Mouse (Mus musculus) adrenal gland, postnatal 25 days (tissue): Measurements from ENCODE around the gene Cul3. TPM values are rescaled to one million over a fixed set of nuclear protein-coding genes. Genes with fewer than 3 reads are reported as not detected.
A peak's percentile ranks its signal among the peaks of the same experiment; 100 is the strongest.
"Not testable (repeated sequence)": the region's sequence is repeated elsewhere in the genome, so short reads cannot be mapped to it uniquely, and the experiment has no call there.

Source experiments
- DNase-seq: peaks from one replicate; pipeline ENCODE4 v3.0.0; 2021; ENCODE audit warnings: mixed read lengths
- long read RNA-seq: library from polyadenylated mRNA; stranded (forward); transcript quantifications from one replicate; pipeline ENCODE4 v2.0.0, GENCODE M21; 2021
- total RNA-seq: library from RNA; stranded (reverse); gene quantifications from 2 replicates; pipeline ENCODE4 v1.2.3, GENCODE M21; 2021

Cul3 gene
- 110 and 135 TPM in 2 replicates for total RNA-seq
- long read RNA-seq, full-length matches to known transcripts: 136 of 167 reads
- long read RNA-seq, partial matches to known transcripts: 9 of 167 reads
- long read RNA-seq, other reads (novel, unspliced or antisense): 22 of 167 reads

GRCm38 (mm10) chr1:80340436-80341376, at the start of gene Cul3:
TSS of gene Cul3 (minus strand) at chr1:80340480.
- DNase-seq: peak; percentile 94

- DNase-seq: no peak
Observed at GRCm38 (mm10) chr1:80389518-80389917, 49.2 kb upstream of the Cul3 start.

GRCm38 (mm10) chr1:80383613-80384589, 43.6 kb upstream of the Cul3 start:
- no peak for DNase-seq

GRCm38 (mm10) chr1:80382928-80383327, 42.6 kb upstream of the Cul3 start:
- no peak for DNase-seq

GRCm38 (mm10) chr1:80381302-80381701, 41.0 kb upstream of the Cul3 start:
- no peak for DNase-seq

- no peak for DNase-seq
Observed at GRCm38 (mm10) chr1:80372010-80372409, 31.7 kb upstream of the Cul3 start.

- no peak for DNase-seq
Observed at GRCm38 (mm10) chr1:80371189-80371889, 31.1 kb upstream of the Cul3 start.

GRCm38 (mm10) chr1:80363486-80363885, 23.2 kb upstream of the Cul3 start:
- DNase-seq: no peak

GRCm38 (mm10) chr1:80362946-80363345, 22.7 kb upstream of the Cul3 start:
- no peak for DNase-seq

GRCm38 (mm10) chr1:80362400-80362799, 22.1 kb upstream of the Cul3 start:
- no peak for DNase-seq

- not testable (repeated sequence) for DNase-seq
Observed at GRCm38 (mm10) chr1:80361771-80362170, 21.5 kb upstream of the Cul3 start.

- no peak for DNase-seq
Observed at GRCm38 (mm10) chr1:80360038-80360608, 19.8 kb upstream of the Cul3 start.

GRCm38 (mm10) chr1:80340061-80340435, 232 bp downstream of the Cul3 start:
- DNase-seq: peak; percentile 70

- no peak for DNase-seq
Observed at GRCm38 (mm10) chr1:80339425-80340021, 757 bp downstream of the Cul3 start.

- no peak for DNase-seq
Observed at GRCm38 (mm10) chr1:80338398-80338797, 1.9 kb downstream of the Cul3 start.

- DNase-seq: no peak
Observed at GRCm38 (mm10) chr1:80335726-80336368, 4.4 kb downstream of the Cul3 start.

- DNase-seq: no peak
Observed at GRCm38 (mm10) chr1:80335118-80335517, 5.2 kb downstream of the Cul3 start.

GRCm38 (mm10) chr1:80330970-80331369, 9.3 kb downstream of the Cul3 start:
- DNase-seq: no peak

GRCm38 (mm10) chr1:80325761-80326160, 14.5 kb downstream of the Cul3 start:
- no peak for DNase-seq

GRCm38 (mm10) chr1:80324370-80324769, 15.9 kb downstream of the Cul3 start:
- no peak for DNase-seq
